Mouse (Mus musculus) stomach, embryonic 15.5 days (tissue): Measurements from ENCODE around the gene Dbh. TPM values are rescaled to one million over a fixed set of nuclear protein-coding genes. Genes with fewer than 3 reads are reported as not detected.

Experiments
- ATAC-seq: fragments of 200-750 bp; cut with Nextera tagmentation; 2 replicates; pipeline ENCODE4 v1.8.0; 2017; ENCODE audit warnings: low read depth, moderate number of reproducible peaks, moderate TSS enrichment; ENCODE audit not compliant: insufficient read depth, low FRiP score
- H3K27ac ChIP-seq: fragments of 300-500 bp; sonication (generic); 2 replicates; pipeline ENCODE4 v1.5.1; 2015; ENCODE audit warnings: mild to moderate bottlenecking, inconsistent platforms
- H3K27me3 ChIP-seq: fragments of 300-500 bp; sonication (generic); replicated peaks from 2 replicates; pipeline ENCODE4 v1.6.1; 2015; ENCODE audit warnings: inconsistent platforms
- H3K36me3 ChIP-seq: fragments of 300-500 bp; sonication (generic); 2 replicates; pipeline ENCODE4 v1.6.1; 2015; ENCODE audit warnings: inconsistent platforms
- H3K4me1 ChIP-seq: fragments of 300-500 bp; sonication (generic); 2 replicates; pipeline ENCODE4 v1.6.1; 2015; ENCODE audit warnings: inconsistent platforms
- H3K4me2 ChIP-seq: fragments of 300-500 bp; sonication (generic); 2 replicates; pipeline ENCODE4 v1.6.1; 2015; ENCODE audit warnings: mild to moderate bottlenecking, inconsistent platforms
- H3K4me3 ChIP-seq: fragments of 300-500 bp; sonication (generic); replicated peaks from 2 replicates; pipeline ENCODE4 v1.5.1; 2015; ENCODE audit warnings: inconsistent platforms
- H3K9ac ChIP-seq: fragments of 300-500 bp; sonication (generic); 2 replicates; pipeline ENCODE4 v1.6.1; 2015; ENCODE audit warnings: inconsistent platforms
- H3K9me3 ChIP-seq: fragments of 300-500 bp; sonication (generic); 2 replicates; pipeline ENCODE4 v1.6.1; 2016; ENCODE audit warnings: inconsistent platforms
- WGBS: fragments of 180-500 bp; shearing (Covaris S2); methylation state at CpG from one replicate; pipeline ENCODE4 v1.1.7; 2015; 5-methylcytosine and 5-hydroxymethylcytosine counted together
- polyA plus RNA-seq: library from polyadenylated mRNA; unstranded; fragments of >200 nt; fragmentation: Nextera tagmentation; extraction: Ambion mirVana; gene quantifications from 2 replicates; pipeline ENCODE4 v1.2.1, GENCODE M21; 2015

Gene Dbh
- polyA plus RNA-seq, 1 experiment from 2014 or later, result 3.1 TPM

DNA sequence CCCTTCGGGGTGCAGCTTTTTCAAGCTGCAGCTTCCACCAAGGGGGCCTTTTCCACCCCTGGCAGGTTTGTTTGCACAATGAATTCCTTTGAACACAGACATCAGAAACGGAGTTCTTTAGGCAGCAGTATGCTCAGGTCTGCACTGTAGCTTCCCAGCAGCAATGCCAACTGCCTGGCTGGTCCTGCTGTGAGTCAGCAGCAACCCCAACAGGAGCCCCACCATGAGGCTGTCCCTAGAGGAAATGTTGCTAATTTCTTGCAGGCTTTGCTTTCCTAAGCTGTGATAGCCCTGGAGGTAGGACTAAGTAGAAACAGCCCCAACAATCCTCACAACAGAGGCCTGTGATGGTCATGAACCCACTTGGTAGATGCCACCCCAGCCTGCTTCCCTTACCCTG is 2.0 kb downstream of the Dbh start:
- no peak for ATAC-seq
- H3K27ac ChIP-seq, result no peak overlapping the region
- 14% methylated on average over 2 of the region's 2 CpGs for WGBS
- no peaks in the 10 kb centered on the region for H3K36me3 ChIP-seq
- H3K27me3 ChIP-seq, result no peaks in the 10 kb centered on the region
- no peak overlapping the region for H3K9ac ChIP-seq
- H3K4me3 ChIP-seq, result no peak overlapping the region
- no peak overlapping the region for H3K4me2 ChIP-seq
- no peaks in the 10 kb centered on the region for H3K9me3 ChIP-seq
- 0 out of 2 replicates have a peak, but pooled peaks cover 6% of the 10 kb centered on the region for H3K4me1 ChIP-seq

DNA sequence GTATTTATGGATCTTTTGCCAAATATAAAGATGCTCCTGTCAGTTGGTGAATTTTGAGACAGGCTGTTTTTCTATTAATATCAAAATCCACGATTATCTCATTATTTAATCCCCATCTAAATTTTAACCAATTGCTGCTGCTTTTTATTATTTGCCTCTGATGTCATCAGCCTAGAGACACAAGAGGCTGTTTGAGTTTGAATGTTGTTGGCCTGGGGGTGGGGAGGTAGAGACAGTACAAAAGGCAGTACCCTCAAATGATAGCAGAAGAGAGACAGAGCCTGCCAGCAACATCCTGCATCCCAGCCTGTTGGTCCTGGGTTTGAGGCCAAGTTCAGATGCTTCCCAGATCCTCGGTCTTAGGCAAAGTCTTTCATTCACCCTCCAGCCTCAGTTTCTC is 9.2 kb downstream of the Dbh start:
- Histone ChIP-seq H3K9ac (no peak overlapping the region), H3K9me3 (no peaks in the 10 kb centered on the region), H3K27me3 (no peaks in the 10 kb centered on the region), H3K4me3 (no peak overlapping the region), H3K4me2 (no peak overlapping the region), H3K4me1 (no peaks in the 10 kb centered on the region; the same call in 1 of the 2 replicates), H3K36me3 (no peaks in the 10 kb centered on the region), H3K27ac (no peak overlapping the region)
- no peak for ATAC-seq
- WGBS, result 60% methylated on average over 2 of the region's 2 CpGs

DNA sequence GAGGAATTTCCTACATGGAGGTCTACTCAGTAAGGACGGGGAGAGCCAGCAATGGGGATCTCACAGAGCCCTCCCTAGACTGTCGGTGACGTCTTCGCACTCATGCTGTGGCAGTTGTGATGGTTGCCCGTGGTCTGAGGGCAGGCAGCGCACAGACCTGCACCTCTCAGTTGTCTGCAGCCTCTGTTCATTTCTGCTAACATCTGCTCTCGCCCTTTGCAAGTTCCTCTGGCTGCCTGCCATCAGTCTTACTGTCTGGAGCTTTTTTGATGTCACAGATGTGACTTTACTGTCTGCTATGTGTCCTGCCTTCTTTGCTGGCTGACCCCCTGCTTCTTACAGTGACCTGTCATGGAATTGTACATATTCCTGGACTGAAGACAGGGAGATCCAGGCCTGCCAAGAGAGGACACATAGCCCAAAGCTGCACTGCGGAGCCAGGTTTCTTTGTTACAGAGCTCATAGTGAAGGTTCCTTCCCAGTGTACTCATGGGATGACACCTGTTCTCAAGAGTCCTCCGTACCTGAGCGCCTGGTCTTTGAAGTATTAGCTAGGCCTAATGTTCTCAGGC is 10.7 kb downstream of the Dbh start:
- no peaks in the 10 kb centered on the region for H3K36me3 ChIP-seq
- H3K9ac ChIP-seq, result no peak overlapping the region
- no peaks in the 10 kb centered on the region for H3K27me3 ChIP-seq
- no peaks in the 10 kb centered on the region; the same call in 1 of the 2 replicates for H3K4me1 ChIP-seq
- no peak overlapping the region for H3K4me2 ChIP-seq
- 74% methylated on average over 10 of the region's 10 CpGs for WGBS
- no peak overlapping the region for H3K27ac ChIP-seq
- H3K9me3 ChIP-seq, result no peaks in the 10 kb centered on the region
- H3K4me3 ChIP-seq, result no peak overlapping the region
- no peak for ATAC-seq

DNA sequence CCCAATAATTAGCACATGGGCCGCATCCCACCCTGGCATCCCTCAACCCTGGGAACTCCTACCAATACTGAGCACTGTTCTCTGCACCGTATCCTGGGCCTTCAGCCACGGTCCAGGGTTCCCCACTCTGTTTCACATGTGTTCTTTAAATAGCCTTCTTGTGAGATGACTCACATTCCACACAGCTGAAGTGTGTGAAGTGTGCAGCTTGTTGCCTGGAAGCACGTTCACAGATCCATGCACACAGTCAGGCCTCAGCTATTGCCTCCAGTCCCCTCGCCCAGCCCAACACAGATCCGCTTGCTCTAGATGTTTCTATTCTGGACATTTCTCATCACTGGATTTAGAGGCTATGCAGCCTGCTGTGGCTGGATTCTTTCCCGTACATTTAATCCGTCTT is 14.1 kb downstream of the Dbh start:
- H3K27me3 ChIP-seq, result no peaks in the 10 kb centered on the region
- H3K9ac ChIP-seq, result no peak overlapping the region
- peaks cover 9% of the 10 kb centered on the region; the same call in 1 of the 2 replicates for H3K4me1 ChIP-seq
- WGBS, result 60% methylated on average over 8 of the region's 8 CpGs
- H3K4me3 ChIP-seq, result no peak overlapping the region
- no peak for ATAC-seq
- H3K9me3 ChIP-seq, result no peaks in the 10 kb centered on the region
- H3K27ac ChIP-seq, result no peak overlapping the region
- H3K36me3 ChIP-seq, result no peaks in the 10 kb centered on the region
- no peak overlapping the region for H3K4me2 ChIP-seq

DNA sequence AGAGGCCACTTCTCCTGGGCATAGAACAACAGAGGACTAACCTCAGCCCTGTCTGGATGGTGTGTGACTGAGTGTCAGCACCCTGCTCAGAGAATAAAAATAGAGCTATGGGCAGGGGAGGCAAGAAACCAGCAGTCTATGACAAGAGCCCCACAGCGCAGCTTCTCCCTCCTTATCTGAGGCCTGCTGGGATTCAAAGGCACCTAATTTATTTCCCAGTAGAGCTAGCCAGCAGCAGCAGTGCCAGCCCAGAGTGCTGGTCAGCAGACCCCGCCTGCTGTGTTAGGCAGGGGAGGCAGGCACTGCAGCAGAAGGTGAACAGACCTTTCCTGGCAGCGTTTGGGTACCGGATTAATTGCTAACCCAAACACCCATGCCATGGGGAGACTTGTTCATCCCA is 16.9 kb downstream of the Dbh start:
- H3K36me3 ChIP-seq, result no peaks in the 10 kb centered on the region
- no peak overlapping the region for H3K4me2 ChIP-seq
- H3K9ac ChIP-seq, result no peak overlapping the region
- no peak overlapping the region for H3K27ac ChIP-seq
- H3K4me1 ChIP-seq, result peaks cover 9% of the 10 kb centered on the region; the same call in 1 of the 2 replicates
- H3K9me3 ChIP-seq, result no peaks in the 10 kb centered on the region
- no peak for ATAC-seq
- no peak overlapping the region for H3K4me3 ChIP-seq
- 39% methylated on average over 4 of the region's 4 CpGs for WGBS
- no peaks in the 10 kb centered on the region for H3K27me3 ChIP-seq

GRCm38 (mm10) chr2:27183734-27184133 is 18.7 kb downstream of the Dbh start:
- H3K4me3 ChIP-seq, result no peak overlapping the region
- no peaks in the 10 kb centered on the region for H3K36me3 ChIP-seq
- 24% methylated on average over 12 of the region's 12 CpGs for WGBS
- H3K4me1 ChIP-seq, result peaks cover 9% of the 10 kb centered on the region; the same call in 1 of the 2 replicates
- no peaks in the 10 kb centered on the region for H3K27me3 ChIP-seq
- no peaks in the 10 kb centered on the region for H3K9me3 ChIP-seq
- peak; percentile 48; the same call in 1 of the 2 replicates for ATAC-seq
- no peak overlapping the region; the same call in 1 of the 2 replicates for H3K27ac ChIP-seq
- H3K9ac ChIP-seq, result no peak overlapping the region
- no peak overlapping the region for H3K4me2 ChIP-seq

DNA sequence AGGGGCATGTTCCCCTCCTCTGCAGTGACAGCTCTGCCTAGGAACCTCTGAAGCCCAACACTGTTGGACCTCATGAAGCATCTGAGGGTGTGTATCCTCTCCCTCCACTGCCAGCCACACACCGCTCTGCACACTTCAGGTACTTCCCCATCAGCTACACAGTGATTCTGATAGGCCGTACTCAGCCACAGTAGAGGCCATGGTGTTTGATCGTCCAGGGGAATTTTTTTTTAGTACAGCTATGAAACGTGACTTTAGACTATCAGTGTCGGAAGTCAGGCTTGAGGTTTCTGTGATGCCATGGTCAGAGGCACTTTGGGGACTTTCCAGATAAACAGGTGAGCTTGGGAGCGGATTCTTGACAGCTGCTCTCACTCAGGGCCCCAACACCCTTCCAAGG is 22.5 kb downstream of the Dbh start:
- Histone ChIP-seq H3K9ac (no peak overlapping the region), H3K4me2 (no peak overlapping the region), H3K27me3 (no peaks in the 10 kb centered on the region), H3K27ac (no peak overlapping the region), H3K4me1 (peaks cover 9% of the 10 kb centered on the region; the same call in 1 of the 2 replicates), H3K4me3 (no peak overlapping the region), H3K9me3 (no peaks in the 10 kb centered on the region), H3K36me3 (no peaks in the 10 kb centered on the region)
- no peak for ATAC-seq
- 72% methylated on average over 6 of the region's 6 CpGs for WGBS

DNA sequence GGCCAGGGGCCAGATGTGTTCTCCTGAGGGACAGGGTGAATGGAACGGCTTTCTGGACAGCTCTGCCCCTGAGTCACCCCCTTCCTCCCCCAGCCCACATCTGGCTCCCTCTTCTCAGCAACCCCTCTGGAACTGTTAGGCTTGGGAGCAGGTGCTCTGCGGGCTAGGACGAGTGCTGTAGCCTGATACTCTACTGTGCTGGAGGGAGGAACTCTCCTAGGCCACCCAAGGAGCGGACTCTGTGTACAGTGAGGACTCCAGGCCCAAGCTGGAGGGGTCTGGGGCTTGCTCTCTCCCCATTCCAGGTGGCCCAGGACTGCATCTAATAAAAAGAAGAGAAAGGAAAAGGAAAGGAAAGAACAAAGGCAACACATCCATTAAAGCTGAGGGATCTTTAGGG is 25.0 kb downstream of the Dbh start:
- Histone ChIP-seq H3K36me3 (no peaks in the 10 kb centered on the region; the same call in 1 of the 2 replicates), H3K27me3 (no peaks in the 10 kb centered on the region), H3K4me3 (no peak overlapping the region), H3K4me1 (no peaks in the 10 kb centered on the region), H3K4me2 (no peak overlapping the region), H3K9ac (no peak overlapping the region), H3K27ac (no peak overlapping the region), H3K9me3 (no peaks in the 10 kb centered on the region)
- WGBS, result 36% methylated on average over 4 of the region's 4 CpGs
- ATAC-seq, result no peak

- no peak for ATAC-seq
- Histone ChIP-seq H3K27me3 (no peaks in the 10 kb centered on the region), H3K4me1 (no peaks in the 10 kb centered on the region), H3K9ac (no peak overlapping the region), H3K36me3 (no peaks in the 10 kb centered on the region; the same call in 1 of the 2 replicates), H3K4me3 (no peak overlapping the region), H3K4me2 (no peak overlapping the region), H3K9me3 (no peaks in the 10 kb centered on the region), H3K27ac (no peak overlapping the region)
- 43% methylated on average over 5 of the region's 5 CpGs for WGBS
Measured at GRCm38 (mm10) chr2:27198551-27199246, 33.7 kb downstream of the Dbh start.

GRCm38 (mm10) chr2:27200586-27200985 is 35.6 kb downstream of the Dbh start:
- H3K9ac ChIP-seq, result no peak overlapping the region
- no peak overlapping the region for H3K27ac ChIP-seq
- WGBS, result 61% methylated on average over 1 of the region's 1 CpGs
- no peak overlapping the region for H3K4me3 ChIP-seq
- H3K9me3 ChIP-seq, result no peaks in the 10 kb centered on the region
- no peaks in the 10 kb centered on the region for H3K4me1 ChIP-seq
- H3K36me3 ChIP-seq, result no peaks in the 10 kb centered on the region
- no peak overlapping the region for H3K4me2 ChIP-seq
- ATAC-seq, result no peak
- H3K27me3 ChIP-seq, result no peaks in the 10 kb centered on the region

- WGBS, result 63% methylated on average over 10 of the region's 10 CpGs
- Histone ChIP-seq H3K4me3 (no peak overlapping the region), H3K9ac (no peak overlapping the region), H3K36me3 (no peaks in the 10 kb centered on the region), H3K4me1 (peaks cover 12% of the 10 kb centered on the region; the same call in 1 of the 2 replicates), H3K27ac (peak overlapping the region; percentile 18; the same call in 1 of the 2 replicates), H3K4me2 (no peak overlapping the region), H3K9me3 (no peaks in the 10 kb centered on the region), H3K27me3 (no peaks in the 10 kb centered on the region)
- ATAC-seq, result no peak
Measured at GRCm38 (mm10) chr2:27205666-27206065, 40.6 kb downstream of the Dbh start.

DNA sequence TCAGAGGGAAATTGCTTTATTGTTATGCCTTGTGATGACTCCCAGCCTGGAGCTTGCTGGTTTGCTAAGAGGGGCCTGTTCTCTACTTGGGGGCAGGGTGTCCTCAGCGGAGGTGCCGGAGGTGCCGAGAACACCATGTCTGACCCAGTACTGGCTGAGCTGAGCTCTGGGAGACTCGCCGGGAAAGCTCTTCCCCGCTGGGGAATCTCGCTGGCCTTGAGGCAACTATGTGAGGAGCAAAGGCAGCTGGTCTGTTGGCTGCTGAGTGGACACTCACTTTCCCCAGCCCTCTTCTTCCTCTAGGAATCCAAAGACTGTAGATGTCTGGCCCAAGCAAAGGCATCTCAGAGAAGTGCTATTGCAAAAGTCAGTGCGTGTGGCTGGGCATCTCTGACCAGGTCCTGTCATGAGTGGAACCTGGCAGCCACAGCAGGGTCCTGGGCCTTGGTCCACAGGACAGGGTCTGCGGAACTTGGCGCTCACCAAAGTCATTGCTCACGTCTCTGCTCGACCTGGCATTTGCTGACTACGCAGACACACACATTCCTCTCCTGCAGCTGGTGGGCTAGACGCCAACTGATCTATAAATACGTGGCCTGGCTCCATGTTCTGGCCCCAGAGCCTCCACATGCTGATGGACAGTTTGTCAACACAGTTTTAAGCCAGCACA is 41.2 kb downstream of the Dbh start:
- H3K27me3 ChIP-seq, result no peaks in the 10 kb centered on the region
- WGBS, result 50% methylated on average over 15 of the region's 15 CpGs
- H3K4me3 ChIP-seq, result no peak overlapping the region
- no peak overlapping the region for H3K9ac ChIP-seq
- H3K4me1 ChIP-seq, result peaks cover 12% of the 10 kb centered on the region; the same call in 1 of the 2 replicates
- no peak overlapping the region for H3K4me2 ChIP-seq
- H3K36me3 ChIP-seq, result no peaks in the 10 kb centered on the region
- ATAC-seq, result no peak
- no peaks in the 10 kb centered on the region for H3K9me3 ChIP-seq
- peak overlapping the region; percentile 18; the same call in 1 of the 2 replicates for H3K27ac ChIP-seq
